Mouse (Mus musculus) C2C12 (cell line): ENCODE data around the gene Kidins220.
A peak's percentile ranks its signal among the peaks of the same experiment; 100 is the strongest.

Source experiments
- CTCF ChIP-seq: IDR thresholded peaks from one replicate; pipeline ENCODE4 v1.5.1; 2011; ENCODE audit not compliant: control insufficient read depth, insufficient read depth, insufficient read length
- MAX ChIP-seq: IDR thresholded peaks from one replicate; pipeline ENCODE4 v1.6.1; 2011; ENCODE audit warnings: mild to moderate bottlenecking, control low read depth
- MYOG ChIP-seq: IDR thresholded peaks from one replicate; pipeline ENCODE4 v1.6.1; 2011; ENCODE audit not compliant: control insufficient read depth, insufficient read length; ENCODE audit errors: extremely low read depth

GRCm38 (mm10) chr12:25027416-25027815 is 52.7 kb downstream of the Kidins220 start:
- no peak for TF ChIP-seq MAX
- peak; percentile 50 for TF ChIP-seq CTCF
- TF ChIP-seq MYOG: no peak
